Mouse (Mus musculus) gonadal fat pad, adult 2 months (tissue): Measurements from ENCODE around the gene 1700012B09Rik. TPM values are rescaled to one million over a fixed set of nuclear protein-coding genes. Genes with fewer than 3 reads are reported as not detected.

ENCODE experiments used
- DNase-seq: peaks from one replicate; pipeline ENCODE4 v3.0.0-alpha.2; 2012; ENCODE audit warnings: low read depth
- polyA plus RNA-seq: library from polyadenylated mRNA; depleted of rRNA; stranded (reverse); fragments of >200 nt; gene quantifications from 2 replicates; pipeline ENCODE4 v1.2.3, GENCODE M21; 2012; rRNA removed

1700012B09Rik gene
- 0.41 and 0.99 TPM in 2 replicates for polyA plus RNA-seq

DNA sequence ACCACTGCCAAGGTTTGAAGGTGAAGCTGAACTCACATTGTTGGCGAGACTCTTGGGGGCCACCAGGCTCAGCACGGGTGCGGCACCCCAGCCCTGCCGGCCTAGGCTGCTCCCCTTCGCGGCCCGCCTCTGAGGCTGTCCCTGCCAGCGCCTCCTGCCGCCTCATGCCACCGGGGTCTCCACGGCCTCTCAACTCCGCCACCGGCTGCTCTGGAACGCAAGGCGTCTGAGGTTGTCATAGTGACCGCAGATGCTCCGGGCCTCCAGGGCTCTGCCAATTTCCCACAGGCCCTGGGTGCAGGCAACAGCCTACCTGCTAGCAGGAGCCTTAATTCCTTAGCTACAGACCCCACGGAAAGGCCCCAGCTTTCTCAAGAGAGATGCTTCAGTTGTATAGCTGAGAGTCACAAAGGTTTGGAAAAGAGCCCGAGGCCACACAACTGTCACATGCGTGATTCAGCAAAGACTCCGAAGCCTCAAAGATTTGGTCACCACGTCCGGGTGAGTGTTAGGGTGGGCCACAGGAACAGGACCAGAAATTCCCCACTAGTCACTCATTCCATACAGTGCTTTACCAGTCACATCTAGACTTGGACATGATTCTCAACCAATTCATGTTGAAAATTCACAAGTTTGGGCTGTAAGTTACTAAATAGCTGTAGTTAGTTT, at the start of gene 1700012B09Rik:
1700012B09Rik (minus strand) TSS at position 228 of the 669 bp plus-strand sequence.
- DNase-seq, result no peak

GRCm38 (mm10) chr9:14810111-14810510, 39.3 kb upstream of the 1700012B09Rik start:
- no peak for DNase-seq

DNA sequence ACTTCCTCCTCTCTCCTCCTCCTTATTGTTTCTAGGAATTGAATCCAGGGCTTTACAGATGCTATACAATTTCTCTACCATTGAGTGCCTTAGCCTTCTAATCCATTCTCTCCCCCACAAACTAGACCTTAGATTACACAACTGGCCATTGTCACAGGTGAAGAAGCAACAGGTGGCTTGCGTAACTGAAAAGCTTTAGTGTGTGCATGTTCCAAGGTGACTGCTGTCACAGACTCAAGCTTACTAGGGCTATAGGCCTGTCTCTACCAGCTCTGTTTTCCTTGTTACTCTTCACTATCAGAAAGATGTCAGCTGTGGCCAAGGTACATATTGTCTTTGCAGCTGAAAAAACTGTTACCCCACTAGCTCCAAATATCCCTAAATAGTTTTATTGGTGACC, 36.0 kb upstream of the 1700012B09Rik start:
- DNase-seq, result peak; percentile 96

DNA sequence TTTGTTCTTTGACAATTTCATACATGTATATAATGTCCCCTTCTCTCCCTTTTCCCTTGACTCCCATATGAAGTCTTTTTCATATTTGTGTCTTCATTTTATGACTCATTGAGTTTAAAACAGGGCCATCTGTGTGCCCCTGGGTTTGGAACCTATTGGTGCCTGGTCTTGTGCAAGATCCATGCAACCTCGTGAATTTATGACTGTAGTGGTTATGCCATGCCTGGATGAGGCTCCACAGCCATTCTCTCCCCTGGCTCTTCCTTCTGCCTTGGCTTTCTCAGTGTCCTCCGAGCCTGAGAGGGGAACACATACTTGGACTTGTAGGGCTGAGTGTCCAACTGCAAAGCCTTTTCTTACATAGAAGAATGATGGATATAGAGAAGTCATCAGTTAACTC, 34.9 kb upstream of the 1700012B09Rik start:
- DNase-seq, result peak; percentile 77

DNA sequence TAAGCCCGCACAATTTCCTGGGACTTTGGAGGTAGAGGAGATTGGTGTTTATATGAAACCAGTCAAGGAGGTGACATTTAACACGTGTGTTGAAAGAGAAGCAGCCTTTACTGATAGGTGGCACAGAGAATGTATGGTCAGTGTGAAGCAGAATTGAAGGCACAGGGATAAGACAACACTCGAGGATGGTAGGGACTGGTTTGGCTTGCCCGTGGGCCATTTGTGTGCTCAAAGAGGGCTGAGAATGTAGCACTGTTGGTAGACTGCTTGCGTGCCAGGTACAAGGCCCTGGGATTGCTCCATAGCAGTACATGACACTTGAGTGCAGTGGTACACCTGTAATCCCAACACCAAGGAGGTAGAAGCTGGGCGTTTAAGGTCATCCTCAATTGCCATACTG, 16.5 kb upstream of the 1700012B09Rik start:
- no peak for DNase-seq

GRCm38 (mm10) chr9:14784039-14785002, 13.5 kb upstream of the 1700012B09Rik start, which contains the start of the genes Mre11a and Ankrd49:
Gene Mre11a, plus strand, starts transcription at chr9:14784654.
Gene Ankrd49, minus strand, starts transcription at chr9:14784856.
- peak; percentile 92 for DNase-seq

GRCm38 (mm10) chr9:14778341-14778740, 7.5 kb upstream of the 1700012B09Rik start:
- no peak for DNase-seq

DNA sequence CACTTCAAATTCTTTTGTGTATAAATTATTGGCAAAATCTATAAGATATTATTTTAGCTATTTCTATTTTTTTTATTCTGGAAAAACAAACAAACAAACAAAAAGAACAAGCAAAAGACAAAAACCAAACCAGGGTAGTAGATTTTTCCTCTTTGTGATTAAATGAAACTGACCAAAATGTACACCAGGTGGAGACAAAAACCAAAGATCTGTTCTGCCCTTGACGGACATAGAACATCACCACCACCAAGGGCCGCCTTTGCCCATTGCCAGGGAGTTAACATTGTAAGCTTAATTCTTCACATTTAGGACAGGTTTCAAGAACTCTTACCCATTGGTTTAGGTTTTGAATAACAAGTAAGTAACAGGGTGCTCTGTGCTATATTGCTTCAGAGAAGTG, 3.0 kb upstream of the 1700012B09Rik start:
- DNase-seq, result no peak

- no peak for DNase-seq
These were observed 1.2 kb upstream of the 1700012B09Rik start for GRCm38 (mm10) chr9:14772074-14772473.

GRCm38 (mm10) chr9:14769811-14770210, 1.0 kb downstream of the 1700012B09Rik start:
- no peak for DNase-seq

DNA sequence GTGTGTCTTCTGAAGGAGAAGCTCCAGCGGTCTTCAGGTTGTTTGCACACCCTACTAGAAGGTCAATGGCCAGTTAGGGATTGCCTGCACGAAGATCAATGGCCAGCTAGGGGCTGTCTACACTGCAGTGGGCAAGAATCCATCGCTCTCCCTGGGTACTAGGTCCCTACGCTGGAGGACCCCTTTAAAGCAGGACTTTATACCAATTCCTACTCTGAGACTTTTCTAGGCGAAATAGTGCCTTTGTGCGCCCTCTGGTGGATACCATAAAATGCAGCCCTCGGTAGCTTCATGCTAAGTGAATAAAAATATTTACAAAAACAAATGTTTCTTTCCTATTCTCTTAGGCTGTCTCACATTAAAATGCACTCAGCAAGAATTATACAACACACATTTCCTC, 6.1 kb downstream of the 1700012B09Rik start:
- no peak for DNase-seq

GRCm38 (mm10) chr9:14759261-14759660, 11.6 kb downstream of the 1700012B09Rik start:
- no peak for DNase-seq

DNA sequence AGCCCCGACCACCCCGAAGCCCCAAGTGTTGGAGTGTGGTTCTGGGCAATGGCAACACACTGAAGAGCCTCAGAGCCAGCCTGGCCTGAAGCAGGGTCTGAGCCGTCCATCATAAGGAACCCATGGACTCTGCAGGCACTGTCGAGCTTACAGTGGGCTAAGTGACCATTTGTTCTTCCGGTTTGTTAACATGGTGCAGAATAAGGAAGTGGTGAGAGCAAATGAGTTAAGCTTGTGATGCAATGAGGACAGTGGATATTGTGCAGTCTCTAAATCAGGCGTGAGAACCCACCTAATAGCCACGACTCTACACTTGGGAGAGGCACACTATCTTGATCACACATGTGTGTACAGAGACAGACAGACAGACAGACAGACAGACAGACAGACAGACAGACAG, 12.2 kb downstream of the 1700012B09Rik start:
- DNase-seq, result no peak

DNA sequence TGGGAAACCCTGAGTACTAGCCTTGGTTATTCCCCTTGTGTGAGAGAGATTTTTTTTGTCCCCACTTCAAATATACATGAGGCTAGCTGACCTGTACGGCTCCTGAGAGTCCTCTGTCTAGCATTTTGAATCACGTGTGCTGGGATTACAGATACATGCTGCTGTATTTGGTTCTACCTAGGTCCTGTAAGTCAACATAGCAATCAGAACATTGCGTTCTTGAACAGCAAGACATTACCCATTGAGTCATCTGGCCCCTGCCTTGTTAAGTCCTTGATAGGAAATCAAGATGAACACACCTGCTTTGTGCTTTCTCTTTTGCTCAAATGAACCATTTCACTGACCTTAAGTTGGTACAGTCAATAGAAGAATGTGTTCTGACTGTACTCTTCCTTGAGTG, 16.4 kb downstream of the 1700012B09Rik start:
- DNase-seq, result no peak

DNA sequence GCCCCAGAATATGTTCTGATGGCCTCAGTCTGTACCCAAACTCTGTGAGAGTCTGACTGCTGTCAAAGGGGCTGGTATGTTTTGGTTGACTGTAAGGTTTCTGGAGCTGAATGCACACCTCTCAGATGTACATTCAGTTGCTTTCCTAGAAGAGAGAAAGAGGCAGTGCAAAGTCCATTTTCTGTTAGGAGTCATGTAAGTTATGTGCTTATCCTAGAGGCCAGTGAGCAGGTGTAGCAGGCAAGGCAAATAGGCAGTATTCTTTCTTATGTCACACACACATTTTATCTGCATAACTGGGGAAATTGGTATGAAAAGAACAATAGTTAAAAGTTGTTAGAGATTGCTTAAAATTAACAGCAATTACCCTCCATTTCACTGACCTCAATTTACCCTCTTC, 16.9 kb downstream of the 1700012B09Rik start:
- DNase-seq, result no peak

DNA sequence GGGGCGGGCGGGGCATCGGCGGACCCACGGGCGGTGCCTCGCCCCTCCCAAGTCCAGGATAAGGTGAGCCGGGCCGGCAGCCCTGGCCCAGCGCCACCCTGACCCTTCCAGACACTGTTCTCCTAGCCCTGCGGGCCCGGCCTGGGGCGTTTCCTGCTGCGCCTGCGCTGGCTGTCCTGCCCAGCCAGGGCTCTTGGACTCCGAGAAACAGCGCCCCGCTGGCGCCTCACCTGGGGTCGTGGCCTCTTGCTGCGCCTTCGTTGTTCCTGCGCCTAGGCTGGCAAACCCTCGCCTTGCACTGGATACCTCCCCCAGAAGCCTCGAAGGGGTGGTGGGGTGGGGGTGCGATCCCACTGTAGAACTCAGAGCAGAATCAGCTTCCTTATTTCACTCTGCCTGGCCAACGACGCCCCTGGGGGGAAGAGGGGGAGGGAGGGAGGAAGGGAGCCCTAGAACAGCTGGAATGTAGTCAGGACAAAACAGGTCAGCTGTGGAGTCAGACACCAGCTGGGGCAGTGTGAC, 18.8 kb downstream of the 1700012B09Rik start, which contains the start of gene Fut4:
Fut4 (minus strand) TSS at position 393 of the 522 bp plus-strand sequence.
- no peak for DNase-seq

DNA sequence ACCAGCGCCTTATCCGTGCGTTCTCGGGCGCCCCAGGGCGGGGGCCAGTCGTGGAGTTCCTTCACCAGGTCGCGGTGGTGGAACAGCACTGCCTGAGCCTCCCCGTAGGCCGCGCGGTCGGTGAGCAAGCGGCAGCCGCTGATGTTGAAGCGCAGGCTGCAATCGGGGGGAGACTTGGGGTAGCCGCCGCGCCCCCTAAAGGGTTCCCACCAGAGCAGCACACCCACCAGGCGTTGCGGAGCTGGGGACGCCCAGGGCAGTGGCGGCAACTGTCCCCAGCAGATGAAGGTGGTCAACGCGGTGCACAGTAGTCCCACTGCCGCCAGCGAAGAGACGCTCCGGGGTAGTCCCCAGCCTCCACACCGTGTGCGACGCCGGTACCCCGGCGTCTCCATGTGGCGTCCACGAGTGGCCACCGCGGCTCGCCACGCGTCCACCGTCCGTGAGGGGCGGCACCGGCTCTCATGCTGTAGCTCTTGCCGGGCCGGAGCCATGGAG, 19.3 kb downstream of the 1700012B09Rik start:
- DNase-seq, result no peak

DNA sequence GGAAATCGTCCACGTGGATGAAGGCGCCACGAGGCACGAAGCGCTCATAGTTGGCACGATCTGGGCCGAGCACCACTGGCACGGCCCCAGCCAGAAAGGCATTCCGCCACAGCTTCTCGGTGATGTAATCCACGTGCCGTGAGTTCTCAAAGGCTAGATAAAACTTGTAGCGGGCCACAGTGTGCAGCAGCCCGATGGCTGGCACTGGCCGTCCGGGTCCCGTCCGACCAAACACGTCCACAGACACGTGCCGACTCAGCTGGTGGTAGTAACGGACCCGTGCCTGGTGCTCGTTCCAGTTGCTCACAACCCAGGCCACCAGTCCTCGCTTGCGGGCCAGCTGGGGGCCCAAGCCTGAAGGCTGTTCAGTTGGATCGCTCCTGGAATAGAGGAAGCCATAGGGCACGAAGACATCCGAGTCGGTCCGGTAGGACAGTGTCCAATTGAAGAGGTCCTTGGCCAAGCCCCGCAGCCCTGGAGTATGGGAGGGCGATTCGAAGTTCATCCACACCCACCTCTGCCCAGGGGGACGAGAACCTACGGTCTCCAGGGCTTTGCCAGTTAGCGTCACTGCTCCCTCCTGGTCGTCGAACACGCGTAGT, 19.8 kb downstream of the 1700012B09Rik start:
- no peak for DNase-seq

GRCm38 (mm10) chr9:14740151-14740924, 30.5 kb downstream of the 1700012B09Rik start, which contains the start of gene Piwil4:
Gene Piwil4, minus strand, starts transcription at chr9:14740733.
- no peak for DNase-seq

- DNase-seq, result no peak
These were observed 31.2 kb downstream of the 1700012B09Rik start for GRCm38 (mm10) chr9:14739498-14740150.
